Mouse (Mus musculus) spleen, adult 18-20 months (tissue): ENCODE results near the gene Ccdc50.

Experiments used
- DNase-seq, 2 experiments: peaks; one replicate each; pipeline ENCODE4 v3.0.0; 2022; ENCODE audit warnings: mixed read lengths in 2 of 2

Ccdc50 gene

DNA sequence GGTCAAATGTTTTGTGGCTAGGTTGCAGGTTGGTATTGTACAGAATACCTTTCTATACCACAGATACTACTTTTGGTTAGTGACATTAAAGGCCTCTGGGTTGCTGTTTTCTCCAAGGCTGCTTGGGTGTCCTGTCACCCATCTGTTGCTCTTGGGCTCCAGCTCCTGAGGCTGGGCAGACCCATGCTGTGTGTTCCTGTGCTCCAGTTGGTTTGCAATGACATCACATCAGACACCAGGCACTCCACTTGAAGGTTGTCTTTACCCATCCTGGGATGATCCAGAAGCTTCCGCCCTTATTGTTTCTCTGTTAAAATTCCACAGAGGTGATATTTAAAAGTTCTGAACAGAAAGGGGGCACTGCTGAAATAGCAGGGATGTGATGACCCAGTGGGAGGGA is 8.3 kb downstream of the Ccdc50 start:
- DNase-seq = no peak

DNA sequence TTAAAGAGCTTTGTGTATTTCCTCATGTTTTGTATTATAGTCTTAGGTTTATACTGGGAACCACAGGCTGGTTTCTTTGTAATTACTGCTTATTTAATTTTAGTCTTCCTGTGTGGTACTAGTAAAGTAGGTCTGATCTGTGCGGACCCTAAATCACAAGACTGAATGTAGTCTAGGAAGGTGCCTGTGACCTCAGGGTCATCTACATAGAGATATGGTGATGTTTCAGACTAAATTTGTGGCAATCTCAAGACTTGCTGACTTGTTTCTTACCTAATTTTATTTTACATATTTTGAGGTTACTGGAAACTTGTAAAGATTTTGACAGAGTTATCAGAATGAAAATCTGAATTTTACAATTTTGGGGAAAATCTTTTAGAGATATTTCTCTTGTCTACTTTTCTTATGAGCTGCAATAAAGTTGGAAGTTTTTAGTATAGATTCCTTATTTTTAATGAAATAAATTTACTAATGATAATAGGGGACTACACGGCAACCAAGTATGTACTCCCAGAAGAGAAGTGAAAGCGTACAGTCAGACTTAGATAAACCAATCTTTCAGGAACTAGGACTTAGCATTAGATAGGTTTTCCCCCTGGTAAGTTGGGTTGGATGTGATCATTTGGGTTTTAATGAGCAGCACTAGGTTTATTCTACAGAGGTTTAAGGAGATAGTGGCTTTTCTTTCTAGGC is 10.5 kb downstream of the Ccdc50 start:
- no peak for DNase-seq

DNA sequence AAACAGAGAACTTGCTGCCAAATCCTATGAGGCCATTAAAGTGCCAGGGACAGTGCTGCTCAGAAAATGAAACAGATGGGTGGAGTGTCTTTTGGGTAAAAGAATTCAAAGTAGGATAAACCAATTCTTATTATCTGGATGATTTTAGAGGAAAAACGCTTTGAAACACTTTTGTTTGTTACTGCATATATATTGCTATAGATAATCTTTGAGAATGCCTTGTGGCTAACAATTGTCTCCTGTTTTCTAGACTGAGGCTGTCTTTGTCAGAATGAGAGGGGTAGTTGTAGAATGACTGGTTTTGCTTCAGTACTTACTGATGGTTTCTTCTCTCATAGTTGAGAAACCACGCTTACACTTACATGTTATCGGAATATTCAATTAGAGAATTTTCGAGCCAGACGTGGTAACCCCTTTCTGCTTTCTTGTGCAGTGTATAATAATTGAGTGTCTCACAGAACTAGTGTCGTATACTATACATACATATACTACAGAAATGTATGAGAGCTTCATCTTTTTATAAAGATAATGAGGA is 11.1 kb downstream of the Ccdc50 start:
- DNase-seq = no peak

DNA sequence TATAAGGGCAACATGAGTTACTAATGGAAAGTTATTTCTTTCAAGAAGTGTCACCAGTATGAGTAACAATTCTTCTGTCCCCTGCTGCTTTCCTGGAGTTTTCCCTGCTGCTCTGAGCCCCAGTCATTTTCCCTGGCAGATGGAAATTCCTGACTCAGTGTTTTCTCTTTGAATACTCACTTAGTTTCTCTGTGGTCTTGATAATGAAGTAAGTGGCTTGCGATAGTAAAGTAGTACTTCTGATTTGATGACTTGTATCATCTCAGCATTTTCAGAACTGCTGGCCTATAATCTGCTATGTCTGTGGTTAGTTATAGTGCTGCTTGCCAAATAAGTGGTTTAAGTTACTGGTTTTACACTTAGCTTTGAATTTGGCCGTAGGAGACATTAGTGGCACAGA is 12.9 kb downstream of the Ccdc50 start:
- DNase-seq = no peak

DNA sequence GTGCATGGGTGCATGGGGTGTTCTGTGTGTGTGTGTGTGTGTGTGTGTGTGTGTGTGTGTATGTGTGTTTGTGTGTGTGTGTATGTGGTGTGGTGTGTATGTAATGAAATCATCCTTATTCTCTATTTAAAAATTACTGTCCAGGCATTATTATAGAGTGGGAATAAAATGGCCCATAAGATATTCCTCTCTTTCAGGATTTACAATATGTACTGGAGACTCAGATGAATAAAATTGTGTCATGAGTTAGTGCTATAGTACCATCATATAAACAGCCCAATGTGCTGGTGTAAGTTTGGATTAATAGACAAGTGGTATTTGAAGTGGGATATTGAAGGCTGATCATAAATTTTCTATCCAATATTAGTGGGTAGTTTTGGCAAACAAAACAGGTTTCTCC is 15.4 kb downstream of the Ccdc50 start:
- no peak for DNase-seq

DNA sequence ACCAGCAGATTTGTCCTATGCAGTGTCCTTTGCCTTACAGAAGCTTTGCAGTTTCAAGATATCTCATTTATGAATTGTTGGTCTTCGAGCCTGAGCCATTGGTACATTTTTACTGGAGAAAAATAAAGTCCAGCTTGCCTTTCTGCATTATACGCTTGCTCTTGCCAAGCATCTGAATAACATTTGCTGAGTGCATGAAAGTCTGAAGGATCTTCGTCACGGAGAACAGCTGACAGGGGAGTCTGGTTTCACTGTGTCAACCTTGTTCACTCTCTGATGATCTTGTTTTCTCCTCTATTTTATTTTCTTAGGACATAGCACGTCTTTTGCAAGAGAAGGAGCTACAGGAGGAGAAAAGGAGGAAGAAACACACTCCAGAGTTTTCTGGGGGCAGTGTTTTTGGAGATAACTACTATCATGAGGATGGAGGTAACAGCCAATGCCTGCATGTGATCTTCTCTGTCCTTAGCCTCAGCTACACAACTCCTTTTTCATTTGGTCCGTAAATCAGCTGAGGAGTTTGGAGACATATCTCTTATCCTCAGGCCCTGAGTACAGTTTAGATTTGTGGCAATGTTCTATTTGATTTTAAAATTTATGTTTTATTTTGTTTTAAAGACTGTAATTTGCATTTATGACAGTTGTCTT is 28.4 kb downstream of the Ccdc50 start:
- no peak for DNase-seq

DNA sequence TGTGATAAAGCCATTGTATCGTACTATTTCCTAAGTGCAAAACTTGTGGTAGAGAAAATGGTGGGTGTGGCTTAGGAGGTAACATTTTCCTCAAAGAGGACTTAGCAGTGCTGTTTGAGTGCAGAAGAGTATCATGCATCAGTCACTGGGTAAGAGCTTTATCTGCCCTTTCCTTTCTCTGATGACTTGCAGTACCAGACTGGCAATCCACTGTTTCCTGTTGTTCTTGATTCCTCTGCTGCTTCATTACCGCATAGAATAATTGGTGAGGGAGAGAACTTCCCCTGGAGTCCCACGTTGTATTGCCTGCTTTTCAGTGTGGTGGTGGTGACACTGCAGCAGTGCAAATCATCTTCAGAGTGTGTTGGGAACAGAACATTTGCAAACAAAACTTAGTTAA is 29.0 kb downstream of the Ccdc50 start:
- no peak for DNase-seq

DNA sequence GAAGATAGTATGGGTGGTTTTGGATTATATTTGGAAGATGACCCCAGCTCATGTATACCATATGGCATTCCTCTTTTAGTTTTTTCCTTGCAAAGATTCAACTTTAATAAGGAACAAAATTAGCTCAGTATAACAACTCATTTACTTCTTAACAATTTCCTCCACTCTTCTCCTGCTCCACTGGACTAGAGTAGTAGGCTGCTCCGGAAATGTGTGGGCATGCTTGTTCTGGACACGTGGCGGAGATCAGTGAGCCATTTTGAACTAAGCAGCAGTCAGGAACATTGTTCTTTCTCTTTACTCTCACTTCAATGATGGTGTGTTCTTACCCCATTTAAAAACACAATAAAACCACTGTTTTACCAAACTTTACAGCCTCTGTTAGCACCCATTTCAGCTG is 32.3 kb downstream of the Ccdc50 start:
- no peak for DNase-seq

DNA sequence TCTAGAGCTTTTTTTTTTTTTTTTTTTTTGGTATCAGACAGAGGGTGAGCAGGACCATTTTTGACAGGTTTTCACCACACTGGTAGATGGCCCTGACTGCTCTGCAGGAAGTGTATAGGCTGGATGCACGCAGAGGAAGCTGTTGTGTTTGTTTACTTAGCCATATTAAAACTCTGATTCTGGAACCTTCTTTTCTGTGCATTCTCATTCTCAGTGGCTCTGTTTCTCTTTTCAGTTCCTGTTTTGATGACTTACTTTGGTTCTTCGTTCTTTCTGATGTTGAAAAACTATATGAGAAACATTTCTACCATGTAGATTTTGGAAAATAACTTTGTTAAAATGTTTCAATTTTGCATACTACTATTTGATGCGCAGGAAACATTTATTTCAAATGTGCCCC is 46.4 kb downstream of the Ccdc50 start:
- DNase-seq = no peak

DNA sequence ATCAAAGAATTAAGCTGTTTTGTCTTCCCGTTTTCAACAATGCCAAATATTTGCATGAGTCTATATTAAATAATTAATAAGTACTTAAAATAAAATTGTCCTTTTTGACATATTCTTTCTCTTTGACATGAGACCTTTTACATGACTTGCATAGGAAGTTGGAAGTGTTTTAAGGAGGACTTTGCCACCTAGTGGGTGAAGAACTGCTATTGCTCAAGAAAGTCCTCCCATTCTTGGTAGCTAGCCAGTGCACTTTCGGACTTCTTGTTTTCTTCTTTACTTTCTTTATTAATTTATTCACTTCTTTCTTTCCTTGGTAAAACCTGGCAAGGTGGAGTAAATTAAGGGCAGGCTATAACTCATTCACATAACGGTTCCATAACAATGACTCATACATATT is 55.3 kb downstream of the Ccdc50 start:
- DNase-seq = no peak

DNA sequence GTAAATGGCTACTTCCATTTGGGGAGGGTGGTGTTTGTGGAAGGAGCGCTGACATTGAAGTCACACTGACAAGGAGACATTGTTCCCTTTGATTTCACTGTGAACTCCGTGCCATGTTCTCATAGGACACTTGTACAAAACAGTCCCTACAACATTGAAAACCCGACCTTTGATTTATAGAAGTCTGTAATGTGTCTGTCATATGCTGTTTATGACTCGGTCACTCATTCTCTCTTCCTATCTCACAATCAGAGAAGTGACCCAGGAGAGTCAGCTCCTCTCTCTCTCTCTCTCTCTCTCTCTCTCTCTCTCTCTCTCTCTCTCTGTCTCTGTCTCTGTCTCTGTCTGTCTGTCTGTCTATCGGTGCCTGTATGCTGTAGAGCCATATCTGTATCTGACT is 60.7 kb downstream of the Ccdc50 start:
- no peak for DNase-seq

DNA sequence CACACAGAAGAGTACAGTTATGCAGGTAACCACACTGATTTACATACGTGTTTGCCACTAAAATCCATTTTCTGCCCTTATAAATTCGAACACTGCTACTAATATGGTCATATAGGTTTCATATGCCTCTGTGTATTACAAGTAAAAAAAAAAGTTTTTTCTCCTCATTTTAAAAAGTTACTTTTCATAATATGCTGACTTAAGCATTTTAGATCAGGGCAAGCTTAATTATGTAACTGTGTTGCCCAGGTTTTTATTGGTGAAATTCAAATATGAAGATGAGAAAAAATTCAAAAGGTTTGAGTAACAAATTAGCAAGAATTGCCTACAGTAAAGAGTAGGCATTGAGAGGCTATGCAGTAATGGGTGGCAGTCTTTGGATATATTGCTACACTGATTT is 62.0 kb downstream of the Ccdc50 start:
- DNase-seq = no peak

DNA sequence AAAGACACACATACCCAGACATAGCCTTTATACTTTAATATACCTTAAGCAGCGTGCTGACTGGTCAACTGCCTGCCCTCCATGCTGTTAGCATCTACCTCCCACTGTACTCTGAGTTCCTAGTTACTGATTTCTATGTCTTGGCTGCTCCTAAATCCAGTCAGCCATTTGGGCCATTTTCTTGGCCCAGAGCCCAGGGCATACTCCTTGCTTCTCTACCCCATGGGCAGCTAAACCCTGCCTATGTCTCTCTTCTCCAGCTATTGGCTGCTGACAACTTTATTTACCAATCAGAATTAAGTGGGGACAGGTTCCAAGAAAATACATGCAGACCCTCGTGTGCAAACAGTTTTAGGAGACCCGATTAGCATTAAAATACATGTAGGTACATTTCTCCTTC is 64.7 kb downstream of the Ccdc50 start:
- DNase-seq = no peak

DNA sequence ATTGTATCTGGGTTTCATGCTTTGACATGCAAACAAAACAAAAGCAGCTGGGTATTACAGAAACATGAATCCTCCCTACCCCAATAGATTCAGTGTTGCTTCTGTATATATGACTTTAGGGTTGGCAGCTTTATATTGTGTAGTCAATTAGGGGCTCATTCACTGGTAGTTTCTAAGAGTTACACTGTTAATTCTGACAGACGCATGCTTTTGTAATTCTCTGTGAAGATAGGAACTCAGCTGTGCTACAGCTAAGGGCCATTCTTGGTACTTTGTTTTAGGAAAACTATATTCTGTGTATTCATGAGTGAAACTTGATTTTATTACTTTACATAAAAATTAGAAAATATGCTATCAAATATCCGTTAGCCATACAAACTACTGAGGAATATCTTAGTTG is 65.2 kb downstream of the Ccdc50 start:
- DNase-seq = no peak

DNA sequence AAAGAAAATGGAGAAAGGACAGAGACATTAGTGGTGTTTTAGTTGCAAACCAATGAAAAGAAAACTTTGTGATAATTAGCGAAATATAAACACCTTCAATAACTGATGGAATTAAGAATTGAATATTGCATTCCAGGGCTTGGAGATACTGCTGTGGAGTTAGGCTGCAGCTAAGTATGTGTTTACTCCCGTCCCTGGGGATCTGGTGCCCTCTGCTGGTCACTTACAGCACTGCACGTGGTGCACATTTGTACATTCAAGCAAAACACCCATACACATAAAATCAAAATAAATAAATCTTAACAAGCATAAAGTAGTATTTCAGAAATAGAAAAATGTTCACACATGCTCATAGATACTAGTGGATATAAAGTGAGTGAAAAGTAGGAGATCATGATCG is 68.6 kb downstream of the Ccdc50 start:
- peak; percentile 51 to 81 for DNase-seq

DNA sequence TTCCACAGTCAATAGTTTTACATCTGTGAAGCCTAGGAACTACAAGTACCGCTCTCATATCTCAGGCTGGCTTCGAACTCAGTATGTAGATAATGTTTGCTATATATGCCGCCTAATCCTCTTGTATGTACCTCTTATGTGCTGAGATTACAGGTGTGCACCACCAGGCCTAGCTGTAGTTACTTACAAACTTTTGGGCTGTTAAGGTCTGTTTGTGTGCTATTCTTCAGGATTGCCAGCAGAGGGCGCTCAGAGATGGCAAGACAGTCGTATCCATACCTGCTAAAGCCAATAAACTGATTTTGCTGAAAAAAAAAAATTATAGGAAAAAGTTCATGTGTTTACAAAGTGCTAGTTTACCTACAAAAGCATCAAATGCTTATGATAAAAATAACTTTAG is 80.1 kb downstream of the Ccdc50 start:
- DNase-seq = peak in 1 of 2 experiments; percentile 29

DNA sequence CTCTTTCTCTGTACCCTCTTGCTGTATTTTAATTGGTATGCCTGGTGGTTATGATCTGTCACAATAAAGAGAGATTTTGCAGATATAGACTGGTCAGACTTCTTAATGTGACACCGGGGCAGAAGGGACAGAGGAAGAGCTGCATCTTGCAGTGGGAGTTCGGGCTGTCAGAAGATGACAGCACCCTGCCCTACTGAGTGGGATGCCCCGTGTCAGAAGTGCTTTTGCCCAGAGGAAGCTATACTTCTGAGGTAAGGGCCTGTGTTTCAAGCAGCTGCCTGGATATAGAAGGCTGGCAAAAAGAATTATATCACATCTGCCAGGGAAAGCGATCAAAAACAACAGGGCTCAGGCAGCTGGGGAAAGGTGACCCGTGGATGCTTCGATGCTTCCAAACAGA is 82.7 kb downstream of the Ccdc50 start:
- DNase-seq = no peak

DNA sequence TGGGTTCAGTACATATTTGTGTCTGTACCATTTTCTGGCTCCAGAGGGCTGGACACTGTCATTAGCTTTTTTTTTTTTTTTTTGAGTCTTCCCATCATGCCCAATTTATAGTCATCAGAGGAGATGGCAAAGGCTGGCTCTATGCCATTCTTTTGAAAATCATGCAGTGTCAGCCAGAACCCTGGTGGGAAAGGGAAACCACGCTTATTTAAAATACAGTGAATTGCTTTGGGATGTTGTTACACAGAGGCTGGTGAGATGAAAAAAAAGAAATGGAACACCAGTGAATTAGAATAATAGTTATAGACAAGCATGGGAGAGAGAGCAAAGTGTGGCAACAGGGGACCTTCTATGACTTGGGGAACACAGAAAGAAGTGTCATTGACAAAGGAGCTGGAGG is 95.2 kb downstream of the Ccdc50 start:
- DNase-seq = no peak
